Mouse (Mus musculus) liver, postnatal 0 days (tissue): ENCODE results near the gene Trim80.

ENCODE experiments used
- CTCF ChIP-seq: sonication (generic); IDR thresholded peaks from 2 replicates; pipeline ENCODE4 v1.5.1; 2016; ENCODE audit warnings: antibody characterized with exemption, low read depth
- EP300 ChIP-seq: IDR thresholded peaks from 2 replicates; pipeline ENCODE4 v1.6.1; 2016; ENCODE audit warnings: antibody characterized with exemption, low read depth, mild to moderate bottlenecking

DNA sequence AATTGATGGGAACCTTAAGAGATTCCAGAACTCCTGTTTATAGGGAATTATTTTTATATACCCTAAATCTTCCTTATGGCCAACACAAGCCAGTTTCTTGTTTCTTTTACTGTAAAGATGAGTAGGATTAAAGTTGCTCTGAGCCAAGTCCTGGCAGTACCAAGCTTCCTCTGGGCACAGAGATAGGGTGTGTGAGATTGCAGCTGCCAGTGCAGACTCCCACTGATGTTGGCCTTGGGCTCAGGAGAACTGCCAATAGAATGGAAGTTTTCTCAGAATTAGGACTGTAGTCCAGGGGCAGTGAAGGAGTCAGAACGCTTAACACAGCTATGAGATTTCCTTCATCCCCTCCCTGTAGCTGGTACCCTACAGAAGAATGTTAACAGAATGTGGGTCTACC, 19.0 kb upstream of the Trim80 start:
- TF ChIP-seq EP300 (no peak), CTCF (no peak)
